ENCODE assay signal across 8 mouse cellular contexts in genomic region chr4:150283993-150284392, GRCm38 (mm10). TPM values are rescaled to one million over a fixed set of nuclear protein-coding genes. Genes with fewer than 3 reads are reported as not detected.
A peak's percentile ranks its signal among the peaks of the same experiment; 100 is the strongest.
DNase-seq lines count a peak whose midpoint lies in the region; ATAC-seq and TF ChIP-seq lines count a peak whose summit lies in the region.

No protein-coding gene starts in this region.

- H3K4me3 ChIP-seq in heart, embryonic 12.5 days = peak overlapping the region; percentile 99; the same call in 1 of the 2 replicates
- peak overlapping the region; percentile 95 for H3K4me3 ChIP-seq in cortical plate, adult 2 months (ENCODE audit: insufficient read depth, low read length)
- H3K4me3 ChIP-seq in hindbrain, embryonic 13.5 days = peak overlapping the region; percentile 100
- H3K4me3 ChIP-seq in limb, embryonic 15.5 days = no peak overlapping the region

- no peaks in the 10 kb centered on the region for H3K9me3 ChIP-seq in heart, embryonic 12.5 days (replicated peaks)
- H3K9me3 ChIP-seq in hindbrain, embryonic 13.5 days = no peaks in the 10 kb centered on the region
- no peaks in the 10 kb centered on the region for H3K9me3 ChIP-seq in limb, embryonic 15.5 days

- intact Hi-C loops in heart, postnatal 36 days (cut with DNase I) = no loop called here

- no peaks in the 10 kb centered on the region for H3K36me3 ChIP-seq in heart, embryonic 12.5 days
- no peaks in the 10 kb centered on the region for H3K36me3 ChIP-seq in hindbrain, embryonic 13.5 days
- H3K36me3 ChIP-seq in limb, embryonic 15.5 days = no peaks in the 10 kb centered on the region

- H3K4me2 ChIP-seq in heart, embryonic 12.5 days = peak overlapping the region; percentile 76
- H3K4me2 ChIP-seq in hindbrain, embryonic 13.5 days = peak overlapping the region; percentile 78
- peak overlapping the region; percentile 66 for H3K4me2 ChIP-seq in limb, embryonic 15.5 days

- WGBS in heart, embryonic 12.5 days = 18% methylated on average over 6 of the region's 6 CpGs
- WGBS in hindbrain, embryonic 13.5 days = 2% methylated on average over 6 of the region's 6 CpGs
- WGBS in limb, embryonic 15.5 days = 13% methylated on average over 6 of the region's 6 CpGs

- TF ChIP-seq CTCF in cortical plate, adult 2 months (IDR thresholded peaks at IDR 0.05; ENCODE audit: extremely low read depth, insufficient read depth, low read length) = no peak

- no peak for TF ChIP-seq POLR2A in cortical plate, adult 2 months (IDR thresholded peaks at IDR 0.05; ENCODE audit: extremely low read depth, insufficient read depth, low read length)

- H3K27me3 ChIP-seq in heart, embryonic 12.5 days (replicated peaks) = no peaks in the 10 kb centered on the region
- no peaks in the 10 kb centered on the region for H3K27me3 ChIP-seq in hindbrain, embryonic 13.5 days
- no peaks in the 10 kb centered on the region for H3K27me3 ChIP-seq in limb, embryonic 15.5 days

- DNase-seq in heart, postnatal 36 days = no peak
- DNase-seq in retina, embryonic 14.5 days (ENCODE audit: low spot score) = peak; percentile 85
- DNase-seq in T-cell, adult 2 months (ENCODE audit: low spot score) = no peak
- DNase-seq in right cerebral cortex, adult 18-20 months = no peak

- no peak for ATAC-seq in heart, embryonic 12.5 days (ENCODE audit: insufficient number of reproducible peaks, low FRiP score)
- ATAC-seq in hindbrain, embryonic 13.5 days (ENCODE audit: low FRiP score) = no peak
- ATAC-seq in limb, embryonic 15.5 days (ENCODE audit: insufficient number of reproducible peaks, low FRiP score, low TSS enrichment, low read depth) = no peak

- 0 out of 2 replicates have a peak overlapping the region, but pooled peaks have one; percentile 67 for H3K9ac ChIP-seq in heart, embryonic 12.5 days
- H3K9ac ChIP-seq in hindbrain, embryonic 13.5 days = peak overlapping the region; percentile 100
- H3K9ac ChIP-seq in limb, embryonic 15.5 days = no peak overlapping the region

- no peak overlapping the region for H3K27ac ChIP-seq in heart, embryonic 12.5 days (ENCODE audit: poor library complexity, severe bottlenecking)
- H3K27ac ChIP-seq in cortical plate, adult 2 months (ENCODE audit: insufficient read depth, low read length) = no peak overlapping the region
- H3K27ac ChIP-seq in hindbrain, embryonic 13.5 days = peak overlapping the region; percentile 96
- H3K27ac ChIP-seq in limb, embryonic 15.5 days = no peak overlapping the region

- peaks cover 34% of the 10 kb centered on the region for H3K4me1 ChIP-seq in heart, embryonic 12.5 days (replicated peaks)
- H3K4me1 ChIP-seq in cortical plate, adult 2 months (ENCODE audit: control insufficient read depth, insufficient read depth, low read length) = peaks cover 7% of the 10 kb centered on the region
- peaks cover 47% of the 10 kb centered on the region for H3K4me1 ChIP-seq in hindbrain, embryonic 13.5 days (replicated peaks)
- peaks cover 30% of the 10 kb centered on the region for H3K4me1 ChIP-seq in limb, embryonic 15.5 days

RNA-seq across cellular contexts. Expression of gene Rere, which starts 2.5 kb away (rescaled TPM):
- 29.5 and 37.9 TPM in 2 replicates for polyA plus RNA-seq in heart, embryonic 12.5 days (2016; fragmentation: Nextera tagmentation; extraction: Ambion mirVana)
- 10 to 100 TPM; 51.5 to 52.0 TPM for total RNA-seq in heart, postnatal 36 days (2021)
- 44.2 and 50.5 TPM in 2 replicates for polyA plus RNA-seq in cortical plate, adult 2 months (2012; rRNA removed)
- polyA plus RNA-seq in hindbrain, embryonic 13.5 days (2015; fragmentation: Nextera tagmentation; extraction: Ambion mirVana) = 36.2 and 39.0 TPM in 2 replicates
- polyA plus RNA-seq in limb, embryonic 15.5 days (2015; fragmentation: Nextera tagmentation; extraction: Ambion mirVana) = 18.4 and 19.7 TPM in 2 replicates

RNA-seq across cellular contexts. Expression of gene Eno1, which starts 47.5 kb away (rescaled TPM):
- polyA plus RNA-seq in heart, embryonic 12.5 days (2016; fragmentation: Nextera tagmentation; extraction: Ambion mirVana) = 2,142 and 2,173 TPM in 2 replicates
- total RNA-seq in heart, postnatal 36 days (2021) = 100 to 1,000 TPM; 106 to 108 TPM
- 902 and 906 TPM in 2 replicates for polyA plus RNA-seq in cortical plate, adult 2 months (2012; rRNA removed)
- 1,025 and 1,119 TPM in 2 replicates for polyA plus RNA-seq in hindbrain, embryonic 13.5 days (2015; fragmentation: Nextera tagmentation; extraction: Ambion mirVana)
- 1,599 and 1,772 TPM in 2 replicates for polyA plus RNA-seq in limb, embryonic 15.5 days (2015; fragmentation: Nextera tagmentation; extraction: Ambion mirVana)
